Mouse (Mus musculus) activated CD4-positive, CD25-positive, alpha-beta regulatory T cell, adult 9 weeks (primary cell): ENCODE results near the gene Actb. TPM values are rescaled to one million over a fixed set of nuclear protein-coding genes. Genes with fewer than 3 reads are reported as not detected.

Experiments used
- polyA plus RNA-seq: library from polyadenylated mRNA; unstranded; fragments of 100-300 nt; shearing (Covaris generic); gene quantifications from one replicate; pipeline ENCODE4 v1.2.1, GENCODE M21; 2017

Gene Actb
- polyA plus RNA-seq: 4,856 TPM

GRCm38 (mm10) chr5:142906532-142907047, at the start of gene Actb:
TSS of gene Actb (minus strand) at chr5:142906754.

DNA sequence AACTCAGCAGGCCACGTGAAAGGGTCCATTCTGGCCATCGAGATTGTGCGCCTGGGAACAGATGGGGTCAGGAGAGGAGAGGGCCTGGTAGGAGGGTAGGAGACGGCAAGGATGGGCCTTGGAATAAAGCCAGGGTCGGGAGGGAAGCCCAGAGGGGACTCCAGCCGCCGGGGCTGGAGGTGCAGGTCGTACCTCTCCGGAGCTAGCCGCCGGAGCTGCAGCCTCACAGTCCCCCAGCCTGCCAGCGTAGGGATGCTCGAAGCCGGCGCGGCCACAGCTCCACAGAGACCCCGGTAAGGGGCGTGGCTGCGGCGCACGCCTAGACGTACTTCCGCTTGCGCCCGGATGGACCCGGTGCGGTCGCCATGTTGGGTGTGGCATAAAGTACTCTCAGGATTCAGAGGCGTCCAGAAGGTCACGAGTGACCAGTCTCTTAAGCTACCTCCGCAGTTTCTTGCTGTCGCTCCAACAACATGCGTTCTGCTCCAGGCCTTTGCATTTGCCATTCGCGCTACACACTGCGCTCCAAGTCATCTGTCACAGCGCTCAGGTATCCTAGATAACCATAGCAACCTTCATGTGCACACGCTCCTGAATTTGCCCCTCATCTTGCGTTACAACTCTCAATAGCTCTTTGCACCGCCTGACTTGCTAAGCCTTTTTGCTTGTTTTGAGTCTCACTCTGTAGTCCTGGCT, 11.5 kb downstream of the Actb start, which contains the start of gene Fbxl18:
Gene Fbxl18 (minus strand): TSS at position 504 of the 696 bp plus-strand sequence.

Other genes starting within 250 kb of the Actb start
- gene Slc29a4, start 214.2 kb downstream of the Actb start, polyA plus RNA-seq: 0.49 TPM
- 16.5 TPM for gene Tnrc18, start 89.1 kb downstream of the Actb start, polyA plus RNA-seq
- gene Fbxl18, start 11.3 kb downstream of the Actb start, polyA plus RNA-seq: 5.7 TPM
- gene Fscn1, start 53.6 kb upstream of the Actb start, polyA plus RNA-seq: not detected
- 58.3 TPM for gene Rnf216, start 206.2 kb upstream of the Actb start, polyA plus RNA-seq
- 0.07 TPM for gene Olfr718-ps1, start 240.8 kb upstream of the Actb start, polyA plus RNA-seq